ENCODE assay signal across 14 mouse cellular contexts in the genomic region with DNA sequence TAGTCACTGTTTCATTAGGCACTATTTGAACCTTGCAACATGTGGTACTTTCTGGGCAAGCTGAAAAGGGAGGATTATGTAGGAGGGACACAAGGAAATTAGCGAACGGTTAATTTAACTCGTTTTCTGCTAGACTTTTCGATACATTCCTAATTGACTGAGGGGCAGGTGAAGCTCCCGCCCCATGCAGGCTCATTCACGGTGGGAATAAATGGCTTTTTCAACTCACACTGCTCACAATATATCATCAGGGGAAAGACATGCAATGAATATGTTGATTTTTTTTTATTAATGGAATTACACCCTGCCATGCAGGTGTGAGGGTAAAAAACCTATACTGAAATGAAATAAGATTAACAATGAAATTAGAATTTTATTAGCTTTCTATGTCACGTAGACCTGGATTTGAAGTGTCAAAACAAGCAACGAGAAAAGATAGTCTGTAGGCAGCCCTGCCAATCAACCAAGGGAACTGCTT. TPM values are rescaled to one million over a fixed set of nuclear protein-coding genes. Genes with fewer than 3 reads are reported as not detected.
A peak's percentile ranks its signal among the peaks of the same experiment; 100 is the strongest.
DNase-seq lines count a peak whose midpoint lies in the region; ATAC-seq and TF ChIP-seq lines count a peak whose summit lies in the region.
"Had no signal": no experiment of that assay in that cellular context is flagged by ENCODE, and none has a peak within 500 bp of the region (broad histone marks: within the 10 kb centered on the region; RNA-seq: fewer than 3 reads in every experiment).

No protein-coding gene starts in this region.

- peak overlapping the region; percentile 26 for H3K4me3 ChIP-seq in heart, embryonic 13.5 days
- H3K4me3 ChIP-seq in heart, embryonic 11.5 days (ENCODE audit: low read depth, low read length): no peak overlapping the region
- no peak overlapping the region for H3K4me3 ChIP-seq in lung, embryonic 15.5 days
- peak overlapping the region; percentile 32 to 40; a peak in 3 of 4 replicates for H3K4me3 ChIP-seq in ES-E14 (ENCODE audit: insufficient read depth in 1 of 2, low read depth in 1 of 2, low read length in 2 of 2, poor library complexity in 1 of 2, severe bottlenecking in 1 of 2)
- no peak overlapping the region for H3K4me3 ChIP-seq in forebrain, embryonic 13.5 days
- H3K4me3 ChIP-seq in thymus, adult 2 months (ENCODE audit: control insufficient read depth, insufficient read depth, low read length): no peak overlapping the region

- H3K36me3 ChIP-seq in heart, embryonic 13.5 days: no peaks in the 10 kb centered on the region
- H3K36me3 ChIP-seq in heart, embryonic 11.5 days (ENCODE audit: control insufficient read depth, insufficient read depth, low read length): no peaks in the 10 kb centered on the region
- H3K36me3 ChIP-seq in lung, embryonic 15.5 days: no peaks in the 10 kb centered on the region
- no peaks in the 10 kb centered on the region for H3K36me3 ChIP-seq in ES-E14 (ENCODE audit: control insufficient read depth, insufficient read depth, low read length, poor library complexity, severe bottlenecking)
- no peaks in the 10 kb centered on the region for H3K36me3 ChIP-seq in forebrain, embryonic 13.5 days (ENCODE audit: poor library complexity, severe bottlenecking)
- H3K36me3 ChIP-seq in thymus, adult 2 months (ENCODE audit: control insufficient read depth, insufficient read depth, low read length): no peaks in the 10 kb centered on the region

- peaks cover 17% of the 10 kb centered on the region for H3K4me1 ChIP-seq in heart, embryonic 13.5 days
- H3K4me1 ChIP-seq in heart, embryonic 11.5 days (ENCODE audit: control insufficient read depth, insufficient read depth, low read length): no peaks in the 10 kb centered on the region; the same call in 1 of the 2 replicates
- peaks cover 5% of the 10 kb centered on the region; the same call in 1 of the 2 replicates for H3K4me1 ChIP-seq in lung, embryonic 15.5 days
- peaks cover 7 to 16% of the 10 kb centered on the region in 2 experiments for H3K4me1 ChIP-seq in ES-E14 (ENCODE audit: control insufficient read depth in 2 of 2, insufficient read depth in 2 of 2, low read length in 2 of 2, poor library complexity in 1 of 2)
- H3K4me1 ChIP-seq in forebrain, embryonic 13.5 days: peaks cover 51% of the 10 kb centered on the region
- no peaks in the 10 kb centered on the region for H3K4me1 ChIP-seq in thymus, adult 2 months (replicated peaks; ENCODE audit: control insufficient read depth, insufficient read depth, low read length)

- H3K27ac ChIP-seq in heart, embryonic 13.5 days (replicated peaks): no peak overlapping the region
- no peak overlapping the region for H3K27ac ChIP-seq in heart, embryonic 11.5 days (ENCODE audit: low read depth, low read length)
- no peak overlapping the region for H3K27ac ChIP-seq in lung, embryonic 15.5 days
- H3K27ac ChIP-seq in ES-E14 (ENCODE audit: insufficient read depth, low read depth, low read length, poor library complexity, severe bottlenecking): no peak overlapping the region
- peak overlapping the region; percentile 70 for H3K27ac ChIP-seq in forebrain, embryonic 13.5 days
- H3K27ac ChIP-seq in thymus, adult 2 months (ENCODE audit: control insufficient read depth, insufficient read depth, low read length): no peak overlapping the region

- in situ Hi-C loops in ES-E14 (cut with MboI; ENCODE audit: low sequenced_read_pairs in 2 of 2, unreplicated experiment in 2 of 2): no loop called here

- no peak for ATAC-seq in heart, embryonic 13.5 days (ENCODE audit: extremely low read depth, insufficient number of reproducible peaks, low FRiP score, low TSS enrichment)
- no peak for ATAC-seq in heart, embryonic 11.5 days (replicated peaks; ENCODE audit: insufficient number of reproducible peaks, low FRiP score, low TSS enrichment)
- no peak for ATAC-seq in lung, embryonic 15.5 days (ENCODE audit: borderline replicate concordance, extremely low read depth, low FRiP score, low TSS enrichment)
- no peak for ATAC-seq in forebrain, embryonic 13.5 days

- TF ChIP-seq CTCF in thymus, adult 2 months (IDR thresholded peaks at IDR 0.05; ENCODE audit: borderline replicate concordance, control insufficient read depth, extremely low read depth, insufficient read depth, low read length, poor library complexity): no peak

- H3K27me3 ChIP-seq in heart, embryonic 13.5 days (replicated peaks): peaks cover 97% of the 10 kb centered on the region
- peaks cover 81% of the 10 kb centered on the region for H3K27me3 ChIP-seq in heart, embryonic 11.5 days (ENCODE audit: control insufficient read depth, insufficient read depth, low read length)
- peaks cover 94% of the 10 kb centered on the region for H3K27me3 ChIP-seq in lung, embryonic 15.5 days
- H3K27me3 ChIP-seq in forebrain, embryonic 13.5 days: peaks cover 94% of the 10 kb centered on the region
- H3K27me3 ChIP-seq in thymus, adult 2 months (ENCODE audit: control insufficient read depth, insufficient read depth, low read length): peaks cover 17% of the 10 kb centered on the region

- WGBS in heart, embryonic 13.5 days: under 1% methylated on average over 8 of the region's 8 CpGs
- WGBS in heart, embryonic 11.5 days (ENCODE audit: insufficient replicate concordance): 3% methylated on average over 8 of the region's 8 CpGs
- WGBS in lung, embryonic 15.5 days: 3% methylated on average over 8 of the region's 8 CpGs
- WGBS in forebrain, embryonic 13.5 days: under 1% methylated on average over 8 of the region's 8 CpGs
- 12% methylated on average over 8 of the region's 8 CpGs for WGBS in thymus, adult 2 months

- no peak for TF ChIP-seq POLR2A in thymus, adult 2 months (IDR thresholded peaks at IDR 0.05; ENCODE audit: control insufficient read depth, extremely low read depth, insufficient read depth, low read length, poor library complexity)

- H3K4me2 ChIP-seq in heart, embryonic 13.5 days: peak overlapping the region; percentile 54
- H3K4me2 ChIP-seq in heart, embryonic 11.5 days: no peak overlapping the region
- peak overlapping the region; percentile 23; the same call in 1 of the 2 replicates for H3K4me2 ChIP-seq in lung, embryonic 15.5 days
- peak overlapping the region; percentile 59 for H3K4me2 ChIP-seq in forebrain, embryonic 13.5 days

- H3K9ac ChIP-seq in heart, embryonic 13.5 days: no peak overlapping the region
- H3K9ac ChIP-seq in heart, embryonic 11.5 days (ENCODE audit: low read depth, low read length): no peak overlapping the region
- H3K9ac ChIP-seq in lung, embryonic 15.5 days: no peak overlapping the region
- no peak overlapping the region for H3K9ac ChIP-seq in ES-E14 (ENCODE audit: insufficient read depth, low read depth, low read length, poor library complexity, severe bottlenecking)
- H3K9ac ChIP-seq in forebrain, embryonic 13.5 days: no peak overlapping the region

- intact Hi-C loops in left cerebral cortex, postnatal 4 days (cut with DNase I): no loop called here

- DNase-seq in lung, postnatal 25 days (ENCODE audit: low spot score): no peak
- DNase-seq in ES-E14 (ENCODE audit: low read depth, low spot score): no peak
- DNase-seq in thymus, adult 2 months: no peak
- no peak for DNase-seq in left cerebral cortex, postnatal 4 days
- DNase-seq: adrenal gland, postnatal 10 days; layer of hippocampus, adult 9-11 months; lung, adult 2 months; spleen, adult 18-20 months had no signal

- no peaks in the 10 kb centered on the region for H3K9me3 ChIP-seq in heart, embryonic 13.5 days
- no peaks in the 10 kb centered on the region for H3K9me3 ChIP-seq in heart, embryonic 11.5 days (replicated peaks; ENCODE audit: control insufficient read depth, low read length)
- no peaks in the 10 kb centered on the region for H3K9me3 ChIP-seq in lung, embryonic 15.5 days
- no peaks in the 10 kb centered on the region for H3K9me3 ChIP-seq in ES-E14 (ENCODE audit: control insufficient read depth, insufficient read depth, low read depth, low read length)
- no peaks in the 10 kb centered on the region for H3K9me3 ChIP-seq in forebrain, embryonic 13.5 days (replicated peaks)

TF ChIP-seq in ES-E14, 5 proteins besides CTCF, POLR2A, EP300 and RAD21:
- TF ChIP-seq HCFC1 (IDR thresholded peaks at IDR 0.05; ENCODE audit: borderline replicate concordance, insufficient read depth, low read length) (no peak), CHD2 (IDR thresholded peaks at IDR 0.05; ENCODE audit: low read depth, low read length) (no peak), ZC3H11A (IDR thresholded peaks at IDR 0.05; ENCODE audit: borderline replicate concordance, low read depth, low read length) (no peak), MAFK (IDR thresholded peaks at IDR 0.05; ENCODE audit: insufficient read depth, low read depth, low read length) (no peak), ZNF384 (IDR thresholded peaks at IDR 0.05; ENCODE audit: low read depth, low read length) (no peak)
TF ChIP-seq in ES-E14: peak in this region for 0.

RNA-seq across cellular contexts. Expression of a gene that starts 9.0 kb away (rescaled TPM):
- not detected in 2 replicates for polyA plus RNA-seq in heart, embryonic 13.5 days (2015; fragmentation: Nextera tagmentation; extraction: Ambion mirVana)
- polyA plus RNA-seq in heart, embryonic 11.5 days (2014; fragmentation: Nextera tagmentation; extraction: Ambion mirVana): not detected in 2 replicates
- not detected in 2 replicates for polyA plus RNA-seq in lung, embryonic 15.5 days (2015; fragmentation: Nextera tagmentation; extraction: Ambion mirVana)
- not detected in 2 replicates for total RNA-seq in ES-E14 (2012; rRNA removed)
- polyA plus RNA-seq in forebrain, embryonic 13.5 days (2015; fragmentation: Nextera tagmentation; extraction: Ambion mirVana): 11.7 and 14.0 TPM in 2 replicates
- polyA plus RNA-seq in thymus, adult 2 months (2012; rRNA removed): not detected in 2 replicates
- total RNA-seq in left cerebral cortex, postnatal 4 days (2021): under 1 TPM; 0.85 to 0.98 TPM
- total RNA-seq: adrenal gland, postnatal 10 days; common myeloid progenitor, adult 5-6 weeks; granulocyte monocyte progenitor cell, adult 5-6 weeks had no signal
- polyA plus RNA-seq: lung, adult 2 months had no signal

RNA-seq across cellular contexts. Expression of a gene that starts 39.9 kb away (rescaled TPM):
- polyA plus RNA-seq in heart, embryonic 13.5 days (2015; fragmentation: Nextera tagmentation; extraction: Ambion mirVana): 18.6 and 24.8 TPM in 2 replicates
- 28.7 and 28.8 TPM in 2 replicates for polyA plus RNA-seq in heart, embryonic 11.5 days (2014; fragmentation: Nextera tagmentation; extraction: Ambion mirVana)
- polyA plus RNA-seq in lung, embryonic 15.5 days (2015; fragmentation: Nextera tagmentation; extraction: Ambion mirVana): 36.0 and 36.1 TPM in 2 replicates
- total RNA-seq in ES-E14 (2012; rRNA removed): 23.9 and 38.9 TPM in 2 replicates
- polyA plus RNA-seq in forebrain, embryonic 13.5 days (2015; fragmentation: Nextera tagmentation; extraction: Ambion mirVana): 30.9 and 37.7 TPM in 2 replicates
- 12.7 and 12.8 TPM in 2 replicates for polyA plus RNA-seq in thymus, adult 2 months (2012; rRNA removed)
- total RNA-seq in left cerebral cortex, postnatal 4 days (2021): 10 to 100 TPM; 26.3 to 34.4 TPM

Comparison
In these comparisons a context has a peak if more than half of its experiments do, and no peak if none do; other contexts are left out.
1. H3K4me3 ChIP-seq: peak in heart, embryonic 13.5 days (single experiment) and ES-E14 (2 of 2); none in heart, embryonic 11.5 days (single experiment), lung, embryonic 15.5 days (single experiment), forebrain, embryonic 13.5 days (single experiment) and thymus, adult 2 months (single experiment).
2. RNA of a gene that starts 9.0 kb away (polyA plus RNA-seq): 11.7 to 14.0 TPM in forebrain, embryonic 13.5 days; not detected in heart, embryonic 13.5 days, not detected in heart, embryonic 11.5 days, not detected in lung, embryonic 15.5 days and not detected in thymus, adult 2 months; every median in the first group is over 10 times any median in the second.